Mouse (Mus musculus): Measurements from ENCODE around the gene Slc35f6. TPM values are rescaled to one million over a fixed set of nuclear protein-coding genes. Genes with fewer than 3 reads are reported as not detected.

Slc35f6 gene
- polyA plus RNA-seq, 1 experiment from 2014 or later = 28.8 TPM

Other genes starting within 250 kb of the Slc35f6 start
- 0.12 and 0.17 TPM in 2 replicates for gene Otof, start 186.0 kb upstream of the Slc35f6 start, polyA plus RNA-seq (2014; fragmentation: Nextera tagmentation; extraction: Ambion mirVana)
- gene 1700001C02Rik, start 181.9 kb upstream of the Slc35f6 start, polyA plus RNA-seq (2014; fragmentation: Nextera tagmentation; extraction: Ambion mirVana) = 0.28 and 1.1 TPM in 2 replicates
- not detected in 2 replicates for gene Cib4, start 102.1 kb upstream of the Slc35f6 start, polyA plus RNA-seq (2014; fragmentation: Nextera tagmentation; extraction: Ambion mirVana)
- gene Kcnk3, start 59.8 kb upstream of the Slc35f6 start, polyA plus RNA-seq (2014; fragmentation: Nextera tagmentation; extraction: Ambion mirVana) = 0.65 and 0.66 TPM in 2 replicates
- gene Cenpa, start 18.8 kb downstream of the Slc35f6 start, polyA plus RNA-seq (2014; fragmentation: Nextera tagmentation; extraction: Ambion mirVana) = 324 and 338 TPM in 2 replicates
- gene Dpysl5, start 63.6 kb downstream of the Slc35f6 start, polyA plus RNA-seq (2014; fragmentation: Nextera tagmentation; extraction: Ambion mirVana) = 86.1 and 90.1 TPM in 2 replicates
- gene Mapre3, start 166.7 kb downstream of the Slc35f6 start, polyA plus RNA-seq (2014; fragmentation: Nextera tagmentation; extraction: Ambion mirVana) = 34.1 and 38.2 TPM in 2 replicates
- gene Tmem214, start 220.1 kb downstream of the Slc35f6 start, polyA plus RNA-seq (2014; fragmentation: Nextera tagmentation; extraction: Ambion mirVana) = 33.3 and 37.1 TPM in 2 replicates
- 21.5 and 24.0 TPM in 2 replicates for gene Agbl5, start 240.8 kb downstream of the Slc35f6 start, polyA plus RNA-seq (2014; fragmentation: Nextera tagmentation; extraction: Ambion mirVana)

Data from hindbrain, embryonic 11.5 days (tissue).